Mouse (Mus musculus): ENCODE data around the gene Mybpc2. TPM values are rescaled to one million over a fixed set of nuclear protein-coding genes. Genes with fewer than 3 reads are reported as not detected.

Gene Mybpc2
- polyA plus RNA-seq, 1 experiment, result not detected

GRCm38 (mm10) chr7:44553826-44554225, 29.4 kb upstream of the Mybpc2 start, which contains the start of gene Nr1h2:
TSS of gene Nr1h2 (minus strand) at chr7:44553951.
- DNase-seq (ENCODE audit: low read depth), result peak; percentile 98
- TF ChIP-seq POLR2A (IDR thresholded peaks at IDR 0.05; ENCODE audit: borderline replicate concordance, extremely low read depth, insufficient read depth, insufficient read length, poor library complexity, severe bottlenecking), result peak; percentile 25; the same call in 1 of the 2 replicates
- TF ChIP-seq CTCF (IDR thresholded peaks at IDR 0.05; ENCODE audit: borderline replicate concordance, extremely low read depth, insufficient read depth, insufficient read length), result peak; percentile 9; the same call in 1 of the 2 replicates

DNA sequence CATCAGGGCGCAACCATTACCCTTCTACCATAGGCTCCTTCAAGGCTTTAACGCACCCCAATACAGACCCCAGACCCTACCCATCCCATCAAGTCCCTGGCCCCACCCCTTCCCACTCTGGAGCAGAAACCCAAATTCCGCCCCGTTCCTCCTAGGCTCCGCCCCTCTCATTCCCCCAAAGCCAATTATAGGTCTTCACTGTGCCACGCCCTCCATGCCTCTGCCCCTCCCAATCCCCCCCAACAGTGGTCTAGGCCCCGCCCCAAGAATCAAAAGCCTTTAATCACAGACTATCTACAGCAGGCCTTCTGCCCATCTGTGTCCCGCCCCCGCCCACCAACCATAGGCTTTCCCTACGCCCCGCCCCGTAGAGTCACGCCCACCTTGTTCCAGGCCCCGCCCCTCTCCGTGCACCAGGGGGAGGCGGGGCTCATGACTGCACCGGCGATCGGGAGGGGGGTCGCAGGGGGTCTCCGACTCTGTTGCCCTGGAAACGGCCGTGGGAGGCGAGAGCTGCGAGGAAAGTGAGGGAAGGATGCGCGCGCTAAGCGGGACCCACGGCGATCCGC, 28.8 kb upstream of the Mybpc2 start:
- peak; percentile 94 for DNase-seq (ENCODE audit: low read depth)
- TF ChIP-seq POLR2A (IDR thresholded peaks at IDR 0.05; ENCODE audit: borderline replicate concordance, extremely low read depth, insufficient read depth, insufficient read length, poor library complexity, severe bottlenecking) (no peak), CTCF (IDR thresholded peaks at IDR 0.05; ENCODE audit: borderline replicate concordance, extremely low read depth, insufficient read depth, insufficient read length) (no peak)

- no peak for TF ChIP-seq CTCF (IDR thresholded peaks at IDR 0.05; ENCODE audit: borderline replicate concordance, extremely low read depth, insufficient read depth, insufficient read length)
- TF ChIP-seq POLR2A (IDR thresholded peaks at IDR 0.05; ENCODE audit: borderline replicate concordance, extremely low read depth, insufficient read depth, insufficient read length, poor library complexity, severe bottlenecking), result no peak
- no peak for DNase-seq (ENCODE audit: low read depth)
These were observed 27.9 kb upstream of the Mybpc2 start for GRCm38 (mm10) chr7:44552141-44552908.

DNA sequence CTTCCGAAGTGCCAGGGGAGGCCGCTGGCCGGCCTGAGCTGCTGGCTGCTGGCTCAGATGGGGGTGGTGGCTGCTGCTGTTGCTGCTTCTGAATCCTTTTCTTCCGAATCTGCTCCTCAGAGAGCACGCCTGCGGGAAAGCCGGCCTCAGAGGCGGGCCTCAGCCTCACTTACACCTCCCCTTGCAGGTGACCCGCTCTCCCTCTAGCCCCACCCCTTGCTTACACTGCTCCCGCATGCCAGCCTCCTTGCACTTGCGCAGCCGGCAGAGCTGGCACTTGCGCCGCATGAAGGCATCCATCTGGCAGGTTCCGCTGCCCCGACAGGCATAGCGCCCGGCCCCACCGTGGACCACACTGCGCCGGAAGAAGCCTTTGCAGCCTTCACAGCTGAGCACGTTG, 27.3 kb upstream of the Mybpc2 start:
- no peak for TF ChIP-seq POLR2A (IDR thresholded peaks at IDR 0.05; ENCODE audit: borderline replicate concordance, extremely low read depth, insufficient read depth, insufficient read length, poor library complexity, severe bottlenecking)
- DNase-seq (ENCODE audit: low read depth), result no peak

DNA sequence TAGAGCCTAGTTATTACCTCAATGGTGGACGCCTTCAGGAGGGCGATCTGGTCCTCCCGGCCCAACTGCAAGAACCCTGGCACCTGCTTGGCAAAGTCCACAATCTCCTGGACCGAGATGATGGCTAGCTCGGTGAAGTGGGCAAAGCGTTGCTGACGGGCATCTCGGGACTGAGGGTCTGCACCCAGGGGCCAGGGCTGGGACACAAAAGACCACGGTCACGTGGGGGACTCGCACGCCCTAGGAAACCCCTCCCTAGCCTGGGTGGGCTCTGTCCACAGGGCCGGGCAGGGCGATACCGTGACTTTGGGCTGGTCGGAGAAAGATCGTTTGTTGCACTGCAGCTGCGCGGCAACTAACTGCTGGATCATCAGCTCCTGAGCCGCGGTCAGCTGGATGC, 26.8 kb upstream of the Mybpc2 start:
- TF ChIP-seq CTCF (IDR thresholded peaks at IDR 0.05; ENCODE audit: borderline replicate concordance, extremely low read depth, insufficient read depth, insufficient read length) (no peak), POLR2A (IDR thresholded peaks at IDR 0.05; ENCODE audit: borderline replicate concordance, extremely low read depth, insufficient read depth, insufficient read length, poor library complexity, severe bottlenecking) (no peak)
- no peak for DNase-seq (ENCODE audit: low read depth)

GRCm38 (mm10) chr7:44550409-44550678, 25.9 kb upstream of the Mybpc2 start:
- DNase-seq (ENCODE audit: low read depth), result no peak
- TF ChIP-seq CTCF (IDR thresholded peaks at IDR 0.05; ENCODE audit: borderline replicate concordance, extremely low read depth, insufficient read depth, insufficient read length), result no peak
- TF ChIP-seq POLR2A (IDR thresholded peaks at IDR 0.05; ENCODE audit: borderline replicate concordance, extremely low read depth, insufficient read depth, insufficient read length, poor library complexity, severe bottlenecking), result no peak

DNA sequence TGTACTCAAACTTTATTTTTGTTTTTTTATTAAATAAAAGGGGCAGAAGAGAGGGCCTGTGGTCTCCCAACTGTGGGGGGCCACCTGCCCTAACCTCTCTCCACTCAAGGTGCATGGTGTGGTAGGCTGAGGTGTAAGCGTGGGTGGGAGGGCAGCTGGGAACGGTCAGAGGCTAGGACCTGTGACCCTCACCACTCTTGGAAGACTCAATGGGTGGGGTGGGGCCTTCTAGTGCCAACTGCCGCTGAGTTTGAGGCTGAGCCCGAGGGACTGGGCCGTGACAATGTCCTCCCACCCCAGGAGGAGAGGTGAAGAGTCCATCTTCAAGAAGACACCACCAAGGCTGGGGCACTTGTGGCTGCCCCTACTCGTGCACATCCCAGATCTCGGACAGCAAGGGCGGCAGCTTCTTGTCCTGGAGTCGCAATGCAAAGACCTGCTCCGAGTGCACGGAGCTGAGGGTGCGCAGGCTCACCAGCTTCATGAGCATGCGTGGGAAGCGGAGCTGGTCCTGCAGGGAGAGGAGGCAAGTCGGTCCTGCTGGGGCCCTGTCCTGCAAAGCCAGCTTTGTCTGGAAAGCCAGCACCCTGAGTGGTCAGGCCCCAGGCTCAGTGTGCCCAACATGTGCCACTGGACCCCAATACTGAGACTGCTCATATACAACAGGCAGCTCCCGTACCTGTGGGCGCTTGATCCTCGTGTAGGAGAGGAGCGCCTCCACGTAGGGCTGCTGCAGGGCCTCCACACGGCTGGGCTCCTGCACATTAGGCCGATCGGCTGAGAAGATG, 25.4 kb upstream of the Mybpc2 start:
- no peak for DNase-seq (ENCODE audit: low read depth)
- TF ChIP-seq CTCF (IDR thresholded peaks at IDR 0.05; ENCODE audit: borderline replicate concordance, extremely low read depth, insufficient read depth, insufficient read length), result no peak
- no peak for TF ChIP-seq POLR2A (IDR thresholded peaks at IDR 0.05; ENCODE audit: borderline replicate concordance, extremely low read depth, insufficient read depth, insufficient read length, poor library complexity, severe bottlenecking)

DNA sequence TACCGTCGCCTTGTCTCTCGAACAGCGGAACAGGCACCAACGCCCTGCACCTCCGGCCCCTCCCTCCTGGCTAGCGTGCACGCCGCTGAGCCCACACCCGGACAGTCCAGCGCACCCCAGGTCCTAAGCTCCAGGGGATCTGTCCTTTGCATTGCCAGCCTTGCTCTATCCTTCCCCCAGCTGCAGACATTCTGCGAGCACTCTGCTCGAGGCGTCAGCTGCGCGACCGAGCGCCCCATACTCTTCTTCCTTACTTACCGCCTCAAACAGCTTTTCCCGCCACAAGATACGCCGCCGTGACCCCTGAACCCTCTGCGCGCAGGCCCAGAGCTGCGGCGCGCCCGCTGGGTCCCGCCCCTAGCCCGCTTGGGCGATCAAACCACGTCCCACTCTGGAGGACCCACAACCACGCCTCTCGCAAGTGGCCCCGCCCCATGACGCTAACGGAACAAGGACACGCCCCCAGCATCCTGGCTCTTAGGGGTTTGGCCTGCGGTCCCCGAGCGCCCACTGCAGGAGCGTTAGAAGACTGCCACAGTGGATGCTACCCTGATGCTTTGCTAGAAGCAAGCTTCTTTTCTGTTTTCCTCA, 24.1 kb upstream of the Mybpc2 start, which contains the start of gene Pold1:
TSS of gene Pold1 (minus strand) at position 353 of the 591 bp plus-strand sequence.
- 0 out of 2 replicates have a peak, but pooled peaks have one; percentile 5 for TF ChIP-seq POLR2A (IDR thresholded peaks at IDR 0.05; ENCODE audit: borderline replicate concordance, extremely low read depth, insufficient read depth, insufficient read length, poor library complexity, severe bottlenecking)
- peak; percentile 89 for TF ChIP-seq CTCF (IDR thresholded peaks at IDR 0.05; ENCODE audit: borderline replicate concordance, extremely low read depth, insufficient read depth, insufficient read length)
- peak; percentile 100 for DNase-seq (ENCODE audit: low read depth)

DNA sequence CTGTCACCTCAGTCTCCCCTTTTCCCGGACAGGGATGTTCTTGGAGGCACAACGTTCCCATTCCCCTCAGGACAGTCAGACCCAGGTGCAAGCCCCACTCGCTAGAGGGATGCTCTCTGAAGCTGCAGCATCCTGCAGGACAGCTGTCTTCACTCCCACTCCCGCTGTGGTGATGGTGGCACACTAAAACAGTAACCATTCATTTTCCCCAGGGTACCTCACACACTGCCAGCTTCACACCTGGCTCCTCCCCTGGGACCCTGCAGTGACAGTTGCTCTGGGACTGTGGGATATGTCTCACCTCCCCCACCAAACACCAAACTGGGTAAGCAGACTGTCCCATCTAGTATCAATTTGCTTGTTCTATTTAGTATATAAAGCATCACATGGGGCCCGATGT, 23.3 kb upstream of the Mybpc2 start:
- TF ChIP-seq CTCF (IDR thresholded peaks at IDR 0.05; ENCODE audit: borderline replicate concordance, extremely low read depth, insufficient read depth, insufficient read length) (no peak), POLR2A (IDR thresholded peaks at IDR 0.05; ENCODE audit: borderline replicate concordance, extremely low read depth, insufficient read depth, insufficient read length, poor library complexity, severe bottlenecking) (no peak)
- no peak for DNase-seq (ENCODE audit: low read depth)

GRCm38 (mm10) chr7:44547041-44547440, 22.6 kb upstream of the Mybpc2 start:
- DNase-seq (ENCODE audit: low read depth), result no peak
- no peak for TF ChIP-seq CTCF (IDR thresholded peaks at IDR 0.05; ENCODE audit: borderline replicate concordance, extremely low read depth, insufficient read depth, insufficient read length)
- no peak for TF ChIP-seq POLR2A (IDR thresholded peaks at IDR 0.05; ENCODE audit: borderline replicate concordance, extremely low read depth, insufficient read depth, insufficient read length, poor library complexity, severe bottlenecking)

DNA sequence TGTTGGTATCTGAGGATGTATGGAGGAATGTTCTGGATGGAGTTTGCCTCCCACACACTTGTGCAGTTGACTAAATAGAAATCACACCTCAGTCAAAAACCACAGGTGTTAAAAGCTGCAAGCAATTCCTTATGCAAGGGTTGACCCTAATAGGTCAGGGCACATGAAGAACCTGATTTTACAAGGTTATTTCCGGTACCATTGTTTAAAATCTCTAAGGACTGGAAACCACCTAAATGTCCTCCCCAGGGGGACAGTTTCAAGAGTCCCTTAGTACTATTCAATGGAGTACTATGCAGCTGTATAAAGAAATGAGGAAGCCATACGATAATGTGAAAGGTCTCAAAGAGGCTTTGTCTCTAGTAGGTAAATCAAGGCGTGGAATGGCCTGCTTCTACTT, 21.8 kb upstream of the Mybpc2 start:
- no peak for TF ChIP-seq POLR2A (IDR thresholded peaks at IDR 0.05; ENCODE audit: borderline replicate concordance, extremely low read depth, insufficient read depth, insufficient read length, poor library complexity, severe bottlenecking)
- TF ChIP-seq CTCF (IDR thresholded peaks at IDR 0.05; ENCODE audit: borderline replicate concordance, extremely low read depth, insufficient read depth, insufficient read length), result no peak
- DNase-seq (ENCODE audit: low read depth), result no peak
